Mouse (Mus musculus) T-helper 17 cell (primary cell): ENCODE measurements around the gene Trip11.

Experiments used
- in situ Hi-C, 2 experiments: fragments of 300-600 bp; cut with MboI, MseI; formaldehyde crosslinking; loops; 1 replicate in 1 of 2; 2 replicates in 1 of 2; pipeline ENCODE4 v1.15.1; 2025; ENCODE audit warnings: high pct_unique_total_duplicates in 2 of 2

Gene Trip11

GRCm38 (mm10) chr12:101832179-101833114 is 80.6 kb downstream of the Trip11 start:
- in situ Hi-C loops, result loop anchor here in 1 of 2 experiments (10.0 kb wide), 1 partner anchor 718 kb away; no protein-coding TSS in a partner anchor

- in situ Hi-C loops, result loop anchor here in 1 of 2 experiments (10.0 kb wide), 1 partner anchor 716 kb away; no protein-coding TSS in a partner anchor
Measured at GRCm38 (mm10) chr12:101831221-101831620, 81.8 kb downstream of the Trip11 start.

DNA sequence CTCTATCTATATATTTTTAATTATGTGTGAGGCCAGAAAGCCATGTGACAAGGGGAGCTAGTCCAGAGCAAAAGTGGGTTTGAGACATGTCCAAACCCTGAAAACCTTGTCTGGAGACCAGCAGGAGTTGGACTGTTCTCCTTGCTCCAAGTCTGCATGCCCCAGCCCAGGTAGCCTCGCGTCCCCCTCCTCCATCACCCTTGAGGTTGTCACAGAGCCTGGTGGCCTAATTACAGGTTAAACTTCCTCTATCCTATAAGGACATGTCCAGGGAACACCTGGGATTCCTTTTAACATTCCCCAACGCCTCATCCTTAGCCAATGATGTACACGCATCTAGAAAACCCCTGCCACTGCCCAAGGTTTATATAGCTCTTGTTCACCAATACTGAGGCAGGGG is 89.9 kb downstream of the Trip11 start:
- in situ Hi-C loops, result no loop called here

GRCm38 (mm10) chr12:101821596-101821995 is 91.5 kb downstream of the Trip11 start:
- in situ Hi-C loops, result no loop called here

DNA sequence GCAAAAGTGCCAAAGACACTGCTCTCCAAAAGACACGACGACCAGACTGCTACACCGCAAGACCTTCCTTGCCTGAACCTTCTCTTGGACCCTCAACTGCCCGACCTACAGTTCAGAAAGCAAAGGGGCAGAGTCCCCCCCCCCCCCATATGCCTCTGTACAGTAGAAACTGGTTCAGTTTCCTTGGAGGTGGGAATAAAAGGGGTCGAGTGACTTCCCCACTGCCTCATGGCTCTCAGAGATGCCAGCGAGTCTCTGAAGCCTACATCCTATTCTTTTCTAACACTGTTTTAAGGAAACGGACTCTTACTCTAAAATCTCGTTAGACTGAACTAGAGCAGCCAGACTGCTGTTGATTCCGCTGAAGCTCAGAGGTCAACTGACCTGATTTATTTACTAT is 93.5 kb downstream of the Trip11 start:
- in situ Hi-C loops, result no loop called here

GRCm38 (mm10) chr12:101818608-101819370 is 94.3 kb downstream of the Trip11 start, which contains the start of gene Fbln5:
Gene Fbln5 (minus strand): TSS chr12:101819055.
- in situ Hi-C loops, result no loop called here

DNA sequence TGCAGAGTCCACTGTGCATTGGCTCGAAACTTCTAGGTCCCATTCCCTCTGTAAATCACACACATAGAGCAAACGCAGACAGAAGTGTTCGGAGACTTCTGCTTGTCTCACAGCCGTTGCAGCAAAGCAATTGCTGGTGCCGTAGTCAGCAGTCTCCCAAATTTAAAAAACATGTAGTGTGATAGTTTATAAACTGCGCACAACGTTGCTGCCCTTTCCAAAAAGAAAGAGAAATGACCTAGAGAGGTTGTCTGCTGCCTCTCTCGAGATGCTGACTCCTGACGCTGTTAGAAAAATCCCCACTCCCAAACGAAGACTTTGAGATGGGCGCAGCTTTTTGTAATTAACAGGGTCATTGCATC is 94.8 kb downstream of the Trip11 start:
- in situ Hi-C loops, result no loop called here

- in situ Hi-C loops, result no loop called here
Measured at GRCm38 (mm10) chr12:101816810-101817209, 96.3 kb downstream of the Trip11 start.

- in situ Hi-C loops, result no loop called here
Measured at GRCm38 (mm10) chr12:101815796-101816195, 97.3 kb downstream of the Trip11 start.

DNA sequence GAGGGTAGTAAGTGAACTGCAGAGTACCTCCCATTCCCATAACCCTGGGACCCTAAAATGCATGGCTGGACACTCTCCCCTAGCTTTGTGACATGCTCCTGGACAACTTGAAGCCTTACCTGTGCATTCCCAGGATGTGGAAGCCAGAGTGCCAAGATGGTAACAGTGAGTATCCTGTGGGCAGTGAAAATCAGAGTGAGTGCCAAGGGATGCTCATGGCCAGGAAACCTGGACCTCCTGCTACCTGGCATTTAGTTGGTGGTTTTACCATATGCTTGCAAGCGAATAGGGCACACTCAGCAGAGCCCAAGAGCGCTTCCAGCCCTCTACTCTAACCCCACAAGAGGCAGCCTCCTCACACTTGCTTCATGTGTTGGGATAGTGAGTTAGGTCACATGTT is 98.6 kb downstream of the Trip11 start:
- in situ Hi-C loops, result no loop called here

- in situ Hi-C loops, result no loop called here
Measured at GRCm38 (mm10) chr12:101811181-101811580, 101.9 kb downstream of the Trip11 start.

DNA sequence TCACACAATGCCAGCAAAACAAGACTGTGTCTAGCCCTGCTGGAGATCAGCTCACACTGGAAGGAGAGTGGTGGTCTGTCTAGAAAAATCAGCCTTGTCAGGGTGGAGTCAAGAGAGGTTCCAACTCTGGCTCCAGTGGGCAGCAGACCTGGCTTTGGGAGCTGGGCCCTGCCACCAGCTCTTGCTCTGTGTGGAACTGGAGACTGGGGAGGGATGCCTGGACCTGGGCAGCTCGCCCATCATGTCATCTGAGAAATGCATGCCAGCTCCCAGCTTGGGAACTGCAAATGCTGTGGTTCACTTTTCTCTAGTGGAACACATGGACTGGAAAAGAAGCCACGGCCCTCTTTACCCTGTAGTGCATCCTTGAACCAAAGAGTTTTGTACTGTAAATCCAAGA is 102.6 kb downstream of the Trip11 start:
- in situ Hi-C loops, result no loop called here

GRCm38 (mm10) chr12:101807400-101807799 is 105.7 kb downstream of the Trip11 start:
- in situ Hi-C loops, result no loop called here

DNA sequence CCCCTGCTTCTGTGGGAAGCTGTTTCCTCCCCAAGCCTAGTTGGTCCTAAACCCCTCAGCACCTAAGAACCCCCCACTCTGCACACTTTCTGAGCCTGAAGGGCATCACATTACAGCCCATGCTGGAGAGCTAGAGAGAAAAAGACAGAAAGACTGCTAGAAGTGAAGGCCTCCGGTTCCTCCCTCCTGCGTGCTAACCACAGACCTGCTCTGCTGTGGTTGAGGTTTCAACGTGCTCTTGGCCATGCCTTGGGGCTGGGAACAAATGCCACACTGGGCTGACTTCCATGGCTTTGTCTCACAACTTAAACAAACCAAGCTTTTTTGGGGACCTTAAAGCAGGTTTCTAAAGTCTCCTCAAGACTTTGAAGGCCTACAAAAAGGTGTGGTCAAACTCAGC is 110.6 kb downstream of the Trip11 start:
- in situ Hi-C loops, result no loop called here

DNA sequence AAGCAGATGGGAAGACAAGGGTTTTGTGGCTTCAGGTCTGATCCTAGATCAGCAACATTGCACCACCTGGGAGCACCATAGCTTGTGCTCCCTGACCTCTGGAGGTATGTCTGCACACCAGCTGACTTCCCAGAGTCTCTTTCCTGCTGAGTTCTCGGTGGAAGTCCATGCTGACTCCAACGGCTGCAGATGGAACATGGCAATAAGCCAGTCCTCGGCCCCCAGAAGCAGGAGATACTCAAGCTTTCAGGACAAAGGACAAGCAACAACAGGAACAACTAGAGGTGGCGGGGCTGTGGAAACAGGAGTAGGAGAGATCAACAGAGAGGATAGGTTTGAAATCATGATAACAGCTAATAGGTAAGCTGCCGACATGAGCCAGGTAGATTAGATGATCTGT is 111.3 kb downstream of the Trip11 start:
- in situ Hi-C loops, result no loop called here

GRCm38 (mm10) chr12:101801051-101801450 is 112.0 kb downstream of the Trip11 start:
- in situ Hi-C loops, result no loop called here

DNA sequence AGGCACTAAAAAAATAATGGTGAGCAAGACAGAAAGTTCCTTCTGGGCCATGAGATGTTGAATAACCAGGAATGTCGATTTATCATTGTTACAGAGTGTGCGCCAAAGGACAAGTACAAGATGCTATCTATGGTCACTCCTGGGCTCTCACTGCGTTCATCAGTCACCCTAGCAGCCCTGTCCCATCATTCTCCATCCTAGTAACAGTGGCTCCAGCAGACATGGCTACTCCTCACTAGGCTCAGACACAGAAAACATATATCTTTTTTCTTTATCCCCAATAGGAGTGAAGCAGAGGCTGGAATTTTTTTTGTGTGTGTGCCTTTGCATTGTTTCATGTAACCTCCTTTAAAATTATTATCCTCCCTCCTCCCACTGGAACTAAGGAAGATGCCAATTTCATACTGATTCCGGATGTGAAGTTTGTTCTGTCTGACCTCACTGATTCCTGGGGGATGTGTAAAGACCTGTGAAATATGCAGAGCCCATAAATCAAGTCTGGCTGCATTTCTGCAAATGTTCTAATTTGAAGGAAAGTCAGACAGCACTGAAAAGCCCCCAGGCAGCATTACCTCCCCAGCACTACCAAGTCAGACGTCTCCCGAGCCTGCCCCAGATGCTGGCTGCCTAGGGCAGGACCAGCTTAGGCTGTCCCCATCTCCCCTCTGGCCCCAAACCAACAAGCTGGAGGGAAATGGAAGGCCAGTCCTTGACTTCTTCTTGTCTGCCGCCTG is 114.7 kb downstream of the Trip11 start:
- in situ Hi-C loops, result no loop called here

GRCm38 (mm10) chr12:101794458-101794857 is 118.6 kb downstream of the Trip11 start:
- in situ Hi-C loops, result no loop called here

- in situ Hi-C loops, result no loop called here
Measured at GRCm38 (mm10) chr12:101793221-101793621, 119.8 kb downstream of the Trip11 start.

GRCm38 (mm10) chr12:101792684-101793083 is 120.4 kb downstream of the Trip11 start:
- in situ Hi-C loops, result no loop called here

DNA sequence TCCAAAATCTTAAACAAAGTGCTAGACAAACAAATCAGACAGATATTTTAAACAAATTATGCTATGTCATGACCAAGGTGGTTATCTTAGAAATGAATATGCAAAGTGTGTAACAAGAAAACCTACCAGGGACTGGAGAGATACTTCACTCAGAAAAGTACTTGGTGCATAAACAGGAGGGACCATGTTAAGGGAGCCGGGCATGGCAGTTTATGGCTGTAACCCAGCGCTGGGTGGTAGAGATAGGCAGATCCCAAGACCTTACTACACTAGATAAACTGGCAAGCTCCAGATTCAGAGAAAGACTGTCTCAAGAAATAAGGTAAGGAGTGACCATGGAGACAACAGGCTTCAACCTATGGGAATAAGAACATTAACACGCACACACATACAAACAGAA is 123.3 kb downstream of the Trip11 start:
- in situ Hi-C loops, result no loop called here

GRCm38 (mm10) chr12:101789250-101789649 is 123.8 kb downstream of the Trip11 start:
- in situ Hi-C loops, result no loop called here
